Mouse (Mus musculus) neural tube, embryonic 12.5 days (tissue): ENCODE measurements at regions not wholly inside any gene's neighbourhood (a gene's known extent, or its start where the extent isn't known, plus 50 kb on each side); places are given as distances from the start of the nearest gene placed in this dataset.

Source experiments
- ATAC-seq: fragments of 200-750 bp; cut with Nextera tagmentation; 2 replicates; pipeline ENCODE4 v1.8.0; 2017; ENCODE audit warnings: low read depth, mild to moderate bottlenecking, moderate TSS enrichment, moderate library complexity; ENCODE audit not compliant: low FRiP score
- H3K27ac ChIP-seq: fragments of 300-500 bp; sonication (generic); 2 replicates; pipeline ENCODE4 v1.5.1; 2016
- H3K27me3 ChIP-seq: fragments of 300-500 bp; sonication (generic); replicated peaks from 2 replicates; pipeline ENCODE4 v1.6.1; 2016; ENCODE audit warnings: mild to moderate bottlenecking
- H3K36me3 ChIP-seq: fragments of 300-500 bp; sonication (generic); 2 replicates; pipeline ENCODE4 v1.6.1; 2016; ENCODE audit warnings: mild to moderate bottlenecking
- H3K4me1 ChIP-seq: fragments of 300-500 bp; sonication (generic); 2 replicates; pipeline ENCODE4 v1.6.1; 2016
- H3K4me2 ChIP-seq: fragments of 300-500 bp; sonication (generic); replicated peaks from 2 replicates; pipeline ENCODE4 v1.6.1; 2016; ENCODE audit warnings: mild to moderate bottlenecking
- H3K4me3 ChIP-seq: fragments of 300-500 bp; sonication (generic); 2 replicates; pipeline ENCODE4 v1.5.1; 2016
- H3K9ac ChIP-seq: fragments of 300-500 bp; sonication (generic); 2 replicates; pipeline ENCODE4 v1.6.1; 2016; ENCODE audit warnings: mild to moderate bottlenecking
- H3K9me3 ChIP-seq: fragments of 300-500 bp; sonication (generic); 2 replicates; pipeline ENCODE4 v1.6.1; 2016; ENCODE audit warnings: mild to moderate bottlenecking
- WGBS: fragments of 180-500 bp; shearing (Covaris S2); methylation state at CpG from one replicate; pipeline ENCODE4 v1.1.7; 2016; 5-methylcytosine and 5-hydroxymethylcytosine counted together

DNA sequence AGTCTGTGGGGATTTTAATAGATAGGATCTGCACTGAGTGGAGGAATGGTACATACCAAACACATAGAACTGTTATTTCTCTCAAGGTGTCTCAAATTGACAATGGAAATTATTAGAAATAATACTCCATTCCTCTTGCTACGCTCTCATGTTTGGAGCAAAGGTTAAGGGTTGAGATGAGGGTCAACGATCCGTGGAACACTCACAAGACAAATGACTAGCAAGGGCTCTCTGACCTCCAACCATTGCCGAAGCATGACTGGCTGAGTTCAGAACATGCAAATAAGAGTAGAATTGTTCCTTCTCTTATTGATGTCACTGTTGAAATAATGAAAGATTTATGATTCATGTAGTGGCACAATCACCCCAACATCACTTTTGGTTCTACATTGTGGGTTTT, 407.1 kb upstream of the Rgma start:
- Histone ChIP-seq H3K9me3 (no peaks in the 10 kb centered on the region), H3K27me3 (no peaks in the 10 kb centered on the region), H3K27ac (no peak overlapping the region), H3K4me2 (no peak overlapping the region), H3K36me3 (no peaks in the 10 kb centered on the region), H3K4me3 (no peak overlapping the region), H3K4me1 (peaks cover 3% of the 10 kb centered on the region; the same call in 1 of the 2 replicates), H3K9ac (no peak overlapping the region)
- ATAC-seq, result no peak
- 29% methylated on average over 4 of the region's 4 CpGs for WGBS

DNA sequence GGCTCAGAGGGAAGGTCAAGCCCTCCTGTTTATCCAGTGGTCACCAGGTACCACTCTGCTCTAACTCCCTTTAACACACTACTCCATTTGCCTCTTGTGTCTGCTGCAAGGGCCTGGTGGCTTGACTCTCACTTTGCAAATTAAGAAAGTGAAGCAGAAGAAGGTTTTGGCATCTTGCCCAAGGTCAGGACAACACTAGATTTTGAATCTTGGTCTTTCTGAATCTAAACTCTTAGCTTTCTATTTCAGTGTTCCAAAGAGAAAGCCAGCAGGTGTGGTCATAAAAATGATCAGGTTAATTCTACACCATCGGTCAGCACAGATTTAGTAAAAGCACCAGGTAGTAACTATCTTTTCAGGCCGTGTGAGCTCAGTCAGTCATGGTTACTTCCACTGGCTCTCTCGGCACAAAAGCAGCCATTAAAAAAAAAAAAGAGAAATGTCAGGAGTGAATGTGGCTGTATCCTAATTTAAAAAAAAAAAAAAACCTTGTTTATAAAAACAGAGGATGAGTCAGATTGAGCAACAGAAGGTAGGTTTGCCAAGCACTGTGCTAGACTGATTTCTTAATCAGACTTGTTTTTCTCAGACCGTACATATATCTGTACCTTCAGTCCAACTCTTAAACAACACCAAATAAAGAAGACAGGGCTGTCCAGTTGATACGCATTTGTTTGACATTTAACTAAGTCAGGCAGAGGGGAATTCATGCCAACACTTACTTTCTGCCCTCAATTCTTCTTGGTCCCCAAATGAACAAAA, 403.6 kb upstream of the Rgma start:
- no peaks in the 10 kb centered on the region for H3K36me3 ChIP-seq
- no peak overlapping the region for H3K4me2 ChIP-seq
- H3K9me3 ChIP-seq, result no peaks in the 10 kb centered on the region
- no peaks in the 10 kb centered on the region for H3K27me3 ChIP-seq
- no peak overlapping the region for H3K4me3 ChIP-seq
- no peaks in the 10 kb centered on the region for H3K4me1 ChIP-seq
- no peak overlapping the region for H3K9ac ChIP-seq
- 72% methylated on average over 5 of the region's 5 CpGs for WGBS
- no peak overlapping the region for H3K27ac ChIP-seq
- no peak for ATAC-seq

GRCm38 (mm10) chr7:72972397-72972796, 402.9 kb upstream of the Rgma start:
- 88% methylated on average over 7 of the region's 7 CpGs for WGBS
- Histone ChIP-seq H3K27ac (no peak overlapping the region), H3K4me3 (no peak overlapping the region), H3K27me3 (no peaks in the 10 kb centered on the region), H3K4me1 (no peaks in the 10 kb centered on the region), H3K4me2 (no peak overlapping the region), H3K36me3 (no peaks in the 10 kb centered on the region), H3K9ac (no peak overlapping the region), H3K9me3 (no peaks in the 10 kb centered on the region)
- ATAC-seq, result no peak

DNA sequence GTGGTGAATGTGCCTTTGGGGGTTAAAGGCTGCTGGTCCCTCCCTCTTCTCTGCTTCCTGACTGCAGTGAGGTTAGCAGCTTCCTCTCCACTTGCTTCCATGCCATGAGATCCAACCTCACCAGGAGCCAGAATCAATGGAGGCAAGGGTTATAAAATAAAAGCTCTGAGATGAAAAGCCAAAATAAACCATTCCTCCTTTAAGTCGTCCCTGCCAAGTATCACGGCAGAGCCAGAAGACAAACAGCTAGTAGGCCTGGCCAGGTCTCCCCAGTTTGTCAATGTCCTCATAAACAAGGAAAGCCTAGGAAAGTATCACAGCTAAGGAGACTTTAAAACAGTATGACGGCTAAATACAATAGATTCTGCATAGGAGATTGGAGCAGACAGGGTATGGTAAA, 401.5 kb upstream of the Rgma start:
- Histone ChIP-seq H3K4me3 (no peak overlapping the region), H3K27ac (no peak overlapping the region), H3K27me3 (no peaks in the 10 kb centered on the region), H3K4me2 (no peak overlapping the region), H3K9me3 (no peaks in the 10 kb centered on the region), H3K36me3 (no peaks in the 10 kb centered on the region), H3K9ac (no peak overlapping the region), H3K4me1 (no peaks in the 10 kb centered on the region)
- no peak for ATAC-seq
- 58% methylated on average over 3 of the region's 3 CpGs for WGBS

GRCm38 (mm10) chr7:72974384-72974783, 400.9 kb upstream of the Rgma start:
- Histone ChIP-seq H3K4me2 (no peak overlapping the region), H3K4me1 (no peaks in the 10 kb centered on the region), H3K9ac (no peak overlapping the region), H3K36me3 (no peaks in the 10 kb centered on the region), H3K27ac (no peak overlapping the region), H3K9me3 (no peaks in the 10 kb centered on the region), H3K4me3 (no peak overlapping the region), H3K27me3 (no peaks in the 10 kb centered on the region)
- no peak for ATAC-seq
- 84% methylated on average over 3 of the region's 3 CpGs for WGBS

DNA sequence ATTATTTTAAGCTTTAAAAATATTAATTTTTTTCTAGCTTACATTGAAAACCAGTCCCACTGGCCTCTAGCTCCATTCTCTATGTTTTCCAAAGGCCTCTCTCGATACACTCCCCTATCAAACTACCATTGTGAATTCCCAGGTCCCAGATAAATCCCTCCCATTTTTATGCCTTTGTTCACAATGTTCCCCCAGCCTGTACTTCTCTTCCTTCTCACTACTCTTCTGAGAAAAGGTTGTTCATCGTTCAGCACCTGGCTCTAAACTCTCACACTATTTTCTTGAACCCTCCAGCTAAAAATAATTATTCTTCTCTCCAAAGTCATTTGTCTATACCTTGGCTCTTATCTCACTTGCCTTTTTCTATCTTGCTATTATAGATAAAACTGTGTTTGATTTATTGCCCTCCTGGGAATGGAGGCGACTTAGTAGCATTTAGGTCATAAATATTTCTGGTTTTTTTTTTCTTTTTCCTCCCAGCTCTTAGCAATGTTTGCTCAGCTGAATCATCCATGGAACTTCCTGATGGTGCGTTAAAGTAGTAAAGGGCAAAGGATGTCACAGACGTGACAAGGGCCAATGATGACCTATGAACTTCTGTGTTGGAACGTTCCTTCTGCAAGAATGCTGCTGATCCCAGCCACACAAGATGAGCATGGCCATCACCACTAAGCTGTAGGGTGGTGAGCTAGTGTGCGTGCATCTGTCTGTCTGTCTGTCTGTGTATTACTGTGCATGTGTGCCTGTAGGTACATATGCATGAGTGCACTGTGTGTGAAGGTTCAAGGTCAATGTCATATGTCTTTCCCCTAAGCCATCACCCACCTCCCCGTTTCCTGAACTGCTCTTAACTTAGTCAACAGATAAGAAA, 384.5 kb upstream of the Rgma start:
- Histone ChIP-seq H3K27me3 (no peaks in the 10 kb centered on the region), H3K4me2 (no peak overlapping the region), H3K9ac (no peak overlapping the region), H3K9me3 (no peaks in the 10 kb centered on the region), H3K36me3 (no peaks in the 10 kb centered on the region), H3K4me1 (no peaks in the 10 kb centered on the region), H3K27ac (no peak overlapping the region), H3K4me3 (no peak overlapping the region)
- WGBS, result 63% methylated on average over 8 of the region's 8 CpGs
- ATAC-seq, result no peak

DNA sequence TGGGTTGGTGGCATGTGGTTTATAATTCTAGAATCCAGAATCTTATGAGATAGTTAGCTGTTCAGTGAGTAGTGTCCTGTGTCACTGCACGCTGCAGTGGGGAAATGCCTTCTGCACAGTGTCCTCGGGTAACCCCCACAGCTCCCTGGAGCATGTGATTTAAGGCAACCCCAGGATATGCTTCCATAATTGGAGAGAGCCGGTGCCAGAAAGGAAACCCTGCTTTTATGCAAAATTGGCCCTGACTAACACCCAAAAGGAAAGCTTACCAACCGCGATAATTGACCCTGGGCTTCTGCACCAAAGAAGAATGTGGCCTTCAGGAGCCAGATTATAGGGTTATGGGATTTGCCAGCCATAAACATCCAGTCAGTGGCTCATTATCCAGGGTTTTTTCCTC, 376.9 kb upstream of the Rgma start:
- no peak for ATAC-seq
- 32% methylated on average over 5 of the region's 5 CpGs for WGBS
- no peak overlapping the region for H3K27ac ChIP-seq

DNA sequence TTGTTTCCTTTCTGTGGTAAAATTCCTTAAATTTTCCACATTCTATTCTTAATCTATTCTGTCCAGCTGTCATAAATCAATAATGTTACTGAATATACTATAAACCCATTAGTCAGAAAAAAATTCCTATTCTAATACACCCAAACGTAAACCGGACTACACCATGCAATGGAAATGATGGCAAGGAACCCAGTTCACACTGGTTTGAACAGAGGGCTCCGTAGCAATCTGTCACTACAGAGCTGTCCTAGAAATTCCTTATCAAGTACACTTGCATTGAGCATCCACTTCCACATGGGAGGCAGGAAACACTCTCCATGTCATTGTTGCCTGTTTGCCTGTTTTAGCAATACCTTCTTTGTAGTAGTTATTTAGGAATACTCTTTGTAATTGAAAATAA, 356.2 kb upstream of the Rgma start:
- no peak overlapping the region for H3K9ac ChIP-seq
- H3K4me3 ChIP-seq, result no peak overlapping the region
- H3K27ac ChIP-seq, result no peak overlapping the region
- no peak overlapping the region for H3K4me2 ChIP-seq
- H3K36me3 ChIP-seq, result no peaks in the 10 kb centered on the region
- H3K9me3 ChIP-seq, result no peaks in the 10 kb centered on the region
- H3K4me1 ChIP-seq, result no peaks in the 10 kb centered on the region
- no peak for ATAC-seq
- WGBS, result 79% methylated on average over 3 of the region's 3 CpGs
- no peaks in the 10 kb centered on the region for H3K27me3 ChIP-seq

More for the DNA sequence above, 376.9 kb upstream of the Rgma start:
- H3K27me3 ChIP-seq, result no peaks in the 10 kb centered on the region
- no peak overlapping the region for H3K9ac ChIP-seq
- no peak overlapping the region for H3K4me2 ChIP-seq
- peaks cover 5% of the 10 kb centered on the region; the same call in 1 of the 2 replicates for H3K4me1 ChIP-seq
- H3K4me3 ChIP-seq, result no peak overlapping the region
- no peaks in the 10 kb centered on the region for H3K36me3 ChIP-seq
- no peaks in the 10 kb centered on the region for H3K9me3 ChIP-seq

GRCm38 (mm10) chr7:73019764-73020354, 355.4 kb upstream of the Rgma start:
- Histone ChIP-seq H3K27ac (no peak overlapping the region), H3K4me1 (no peaks in the 10 kb centered on the region), H3K27me3 (no peaks in the 10 kb centered on the region), H3K4me3 (no peak overlapping the region), H3K36me3 (no peaks in the 10 kb centered on the region), H3K9ac (no peak overlapping the region), H3K9me3 (no peaks in the 10 kb centered on the region), H3K4me2 (no peak overlapping the region)
- WGBS, result 58% methylated on average over 1 of the region's 1 CpGs
- no peak for ATAC-seq

DNA sequence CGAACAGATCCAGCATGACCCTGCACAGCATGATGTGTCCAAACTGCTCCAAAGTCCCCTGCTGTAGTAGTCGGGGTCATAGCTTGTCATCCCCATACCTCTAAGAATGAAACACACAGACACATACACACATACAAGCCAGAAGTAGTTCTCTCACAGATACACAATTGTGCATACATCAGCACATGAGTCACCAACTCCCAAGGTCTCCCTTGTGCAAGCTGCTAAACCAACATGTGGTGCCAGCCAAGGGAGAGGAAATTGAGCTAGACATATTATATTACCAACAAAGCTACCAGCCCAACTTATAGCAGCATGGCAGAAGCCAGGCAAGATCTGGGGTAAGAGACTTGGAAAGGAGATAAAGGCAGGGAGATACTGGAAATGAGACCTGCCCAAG, 353.5 kb upstream of the Rgma start:
- ATAC-seq, result no peak
- H3K4me1 ChIP-seq, result no peaks in the 10 kb centered on the region
- no peaks in the 10 kb centered on the region for H3K27me3 ChIP-seq
- WGBS, result 87% methylated on average over 2 of the region's 2 CpGs
- H3K9me3 ChIP-seq, result no peaks in the 10 kb centered on the region
- no peak overlapping the region for H3K9ac ChIP-seq
- H3K4me3 ChIP-seq, result no peak overlapping the region
- H3K36me3 ChIP-seq, result no peaks in the 10 kb centered on the region
- no peak overlapping the region for H3K27ac ChIP-seq
- no peak overlapping the region for H3K4me2 ChIP-seq

DNA sequence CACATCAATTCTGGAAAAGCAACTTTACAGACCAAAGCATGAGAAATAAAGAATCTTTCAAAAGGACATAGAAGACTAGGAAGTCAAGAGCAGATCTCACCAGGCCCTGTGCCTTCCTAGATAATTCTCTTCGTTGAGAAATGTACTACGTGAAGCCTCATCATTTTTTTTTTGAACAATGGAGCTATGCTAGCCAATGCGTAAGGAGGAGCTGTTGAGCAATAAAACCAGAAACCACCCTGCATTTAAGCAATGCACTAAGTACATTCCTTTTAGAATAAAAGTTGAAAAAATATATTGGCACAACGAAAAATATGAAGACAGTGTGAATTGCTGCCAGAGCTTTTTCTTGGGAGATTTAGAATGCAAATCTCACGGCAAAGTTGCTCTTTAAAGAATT, 349.7 kb upstream of the Rgma start:
- H3K27me3 ChIP-seq, result no peaks in the 10 kb centered on the region
- no peaks in the 10 kb centered on the region for H3K4me1 ChIP-seq
- no peak overlapping the region for H3K4me2 ChIP-seq
- 79% methylated on average over 5 of the region's 5 CpGs for WGBS
- ATAC-seq, result no peak
- H3K36me3 ChIP-seq, result no peaks in the 10 kb centered on the region
- no peaks in the 10 kb centered on the region for H3K9me3 ChIP-seq
- H3K4me3 ChIP-seq, result no peak overlapping the region
- H3K9ac ChIP-seq, result no peak overlapping the region
- H3K27ac ChIP-seq, result no peak overlapping the region

DNA sequence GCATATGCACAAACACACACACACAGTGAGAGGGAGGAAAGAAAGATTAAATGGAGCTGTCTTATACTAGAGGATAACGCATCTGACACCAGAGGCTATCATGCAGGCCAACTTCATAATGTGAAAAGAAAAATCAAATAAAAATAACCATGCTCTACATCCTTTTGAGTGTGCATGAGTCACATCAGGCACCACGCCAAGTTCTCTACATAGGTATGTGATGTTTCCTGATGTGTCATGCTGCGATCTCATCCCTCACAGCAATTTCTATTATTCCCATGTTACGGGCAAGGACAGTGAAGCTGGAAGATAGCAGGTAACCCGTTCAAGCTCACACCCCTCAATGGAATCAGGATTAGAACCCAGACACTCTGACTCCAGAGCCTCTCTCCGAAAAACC, 346.4 kb upstream of the Rgma start:
- no peaks in the 10 kb centered on the region for H3K9me3 ChIP-seq
- no peak for ATAC-seq
- WGBS, result 92% methylated on average over 6 of the region's 6 CpGs
- no peak overlapping the region for H3K27ac ChIP-seq
- H3K4me3 ChIP-seq, result no peak overlapping the region
- H3K36me3 ChIP-seq, result no peaks in the 10 kb centered on the region
- H3K27me3 ChIP-seq, result no peaks in the 10 kb centered on the region
- no peak overlapping the region for H3K4me2 ChIP-seq
- no peaks in the 10 kb centered on the region; the same call in none of the 2 replicates for H3K4me1 ChIP-seq
- H3K9ac ChIP-seq, result no peak overlapping the region
